Mouse (Mus musculus): ENCODE results near the gene Idua.

- TF ChIP-seq EP300 (IDR thresholded peaks at IDR 0.05; ENCODE audit: low read length) (no peak), POLR2A (IDR thresholded peaks at IDR 0.05; ENCODE audit: low read depth, low read length) (no peak), NELFE (IDR thresholded peaks at IDR 0.05; ENCODE audit: low read depth, low read length) (no peak), MEF2A (IDR thresholded peaks at IDR 0.05; ENCODE audit: borderline replicate concordance, low read depth, low read length) (no peak), ZKSCAN1 (IDR thresholded peaks at IDR 0.05; ENCODE audit: borderline replicate concordance, low read depth, low read length) (no peak), CHD1 (IDR thresholded peaks at IDR 0.05; ENCODE audit: low read depth, low read length) (no peak), GABPA (IDR thresholded peaks at IDR 0.05; ENCODE audit: insufficient replicate concordance, low read depth, low read length) (no peak), USF2 (conservative IDR thresholded peaks at IDR 0.05; ENCODE audit: low read depth, low read length) (no peak), ZMIZ1 (IDR thresholded peaks at IDR 0.05; ENCODE audit: low read depth, low read length) (no peak)
These were observed 16.8 kb downstream of the Idua start for GRCm38 (mm10) chr5:108676772-108677498.
